Mouse (Mus musculus) adipocyte (in vitro differentiated cells): ENCODE measurements around the gene Cpm.
A peak's percentile ranks its signal among the peaks of the same experiment; 100 is the strongest.

Experiments used
- DNase-seq: peaks from one replicate; pipeline ENCODE4 v3.0.0-alpha.2; 2016; ENCODE audit warnings: low spot score

Cpm gene

DNA sequence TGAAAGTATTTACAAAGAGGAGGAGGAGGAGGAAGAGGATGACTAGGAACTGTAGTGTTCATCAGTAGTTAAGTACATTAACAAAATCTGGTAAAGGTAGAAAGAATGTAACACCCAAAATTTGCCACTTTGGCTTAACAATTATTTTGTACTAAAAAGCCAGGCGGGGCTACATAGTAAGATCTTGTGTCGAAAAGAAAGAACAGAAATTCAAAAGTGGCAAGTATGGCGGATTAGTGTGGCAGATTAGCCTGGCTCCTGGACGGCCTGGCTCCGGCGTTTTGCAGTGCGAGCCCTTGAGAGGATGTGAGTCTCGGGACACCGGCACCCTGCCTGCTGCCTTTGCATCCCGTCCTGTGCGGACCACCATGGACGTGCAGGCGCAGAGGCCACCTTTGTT lies 35.4 kb upstream of the Cpm start:
- DNase-seq, result peak; percentile 92

DNA sequence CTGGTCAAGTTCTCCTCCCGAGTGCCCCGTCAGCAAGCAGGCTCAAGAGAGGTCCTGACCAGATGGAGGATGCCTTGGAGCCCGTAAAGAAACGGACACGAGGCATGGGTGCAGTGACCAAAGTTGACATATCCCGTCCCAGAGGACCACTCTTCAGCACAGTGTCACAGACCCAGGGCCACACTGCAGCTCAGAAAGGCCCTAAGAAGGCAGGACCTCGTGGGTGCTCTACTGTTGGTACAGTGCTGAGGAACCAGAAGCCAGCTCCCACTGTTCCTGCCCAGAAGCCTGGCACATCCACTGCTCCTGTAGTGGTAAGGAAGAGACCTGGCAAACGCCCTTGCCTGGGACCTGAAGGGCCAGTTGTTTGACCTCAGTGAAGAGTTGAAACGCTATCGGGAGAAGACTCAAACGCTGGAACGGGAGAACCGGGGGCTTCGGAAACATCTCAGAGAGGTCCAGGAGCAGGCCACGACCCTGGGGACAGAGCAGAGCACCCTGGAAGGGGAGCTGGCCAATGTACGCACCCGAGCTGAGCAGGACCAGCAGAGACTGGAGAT lies 34.9 kb upstream of the Cpm start:
- peak; percentile 94 for DNase-seq

DNA sequence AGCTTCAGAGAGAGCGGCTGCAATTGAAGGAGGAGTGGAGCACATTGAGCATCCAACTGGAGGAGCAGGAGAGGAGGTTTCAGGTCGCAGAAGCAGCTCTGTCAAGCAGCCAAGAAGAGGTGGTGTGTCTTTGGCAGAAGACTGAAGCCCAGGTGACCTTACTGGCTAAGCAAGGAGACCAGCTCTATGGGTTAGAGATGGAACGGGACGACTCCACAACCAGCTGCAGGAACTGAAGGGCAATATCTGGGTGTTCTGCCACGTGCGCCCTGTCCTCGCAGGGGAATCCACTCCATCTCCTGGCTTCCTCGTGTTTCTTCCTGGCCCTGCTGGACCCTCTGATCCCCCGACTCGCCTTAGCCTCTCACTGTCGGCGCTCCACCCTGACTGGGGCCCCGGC lies 34.4 kb upstream of the Cpm start:
- DNase-seq, result peak; percentile 94

DNA sequence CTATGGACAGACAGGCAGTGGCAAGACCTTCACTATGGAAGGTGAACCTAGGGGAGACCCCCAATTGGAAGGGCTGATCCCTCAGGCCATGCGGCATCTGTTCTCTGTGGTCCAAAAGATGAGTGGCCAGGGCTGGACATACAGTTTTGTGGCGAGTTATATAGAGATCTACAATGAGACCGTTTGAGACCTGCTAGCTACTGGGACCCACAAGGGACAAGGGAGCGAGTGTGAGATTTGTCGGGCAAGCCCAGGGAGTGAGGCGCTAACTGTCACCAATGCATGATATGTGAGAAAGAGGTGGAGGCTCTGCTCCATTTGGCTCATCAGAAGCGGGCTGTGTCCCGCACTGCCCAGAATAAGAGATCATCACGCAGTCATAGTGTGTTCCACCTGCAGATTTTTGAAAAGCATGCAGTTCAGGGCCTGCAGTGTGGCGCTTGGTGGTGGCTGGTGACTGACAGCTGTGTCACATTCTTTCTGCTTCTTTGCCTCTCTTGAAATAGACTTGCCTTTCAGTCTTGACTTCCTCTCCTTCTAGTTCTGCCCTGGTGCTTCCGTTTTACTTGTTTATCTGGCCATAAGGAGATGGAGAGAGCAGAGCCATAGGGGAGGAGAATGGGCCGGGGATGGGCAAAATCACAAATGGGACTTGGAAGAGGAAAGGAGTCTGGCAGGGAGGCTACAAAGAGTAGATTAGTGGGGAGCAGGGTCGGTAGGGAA lies 33.7 kb upstream of the Cpm start:
- DNase-seq, result peak; percentile 95

DNA sequence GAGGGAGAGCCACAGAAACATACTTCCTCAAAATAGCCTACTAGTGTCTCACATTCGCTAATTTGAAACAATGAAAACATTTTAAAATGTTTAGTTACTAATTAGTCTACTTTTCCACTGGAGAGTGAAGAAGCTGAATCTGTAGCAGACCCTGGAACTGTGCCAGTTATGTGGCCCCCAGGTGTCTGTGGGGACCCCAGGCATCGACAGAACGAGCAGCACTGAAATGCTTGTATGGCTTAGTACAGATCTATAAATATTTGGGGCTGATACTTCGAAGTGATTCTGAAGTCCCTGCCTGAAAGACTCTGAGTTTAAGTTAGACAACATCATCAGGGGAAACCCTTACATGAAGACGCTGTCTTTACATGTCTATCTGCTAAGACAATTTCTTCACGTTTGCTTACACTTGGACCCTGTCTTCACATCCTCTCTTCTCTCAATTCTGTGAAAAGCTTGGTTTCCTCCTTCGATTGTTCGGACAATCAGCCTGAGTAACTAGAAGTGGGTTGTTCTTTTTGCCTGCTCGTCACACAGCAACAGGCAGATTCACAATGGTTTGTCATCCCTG lies 33.0 kb upstream of the Cpm start:
- peak; percentile 94 for DNase-seq

DNA sequence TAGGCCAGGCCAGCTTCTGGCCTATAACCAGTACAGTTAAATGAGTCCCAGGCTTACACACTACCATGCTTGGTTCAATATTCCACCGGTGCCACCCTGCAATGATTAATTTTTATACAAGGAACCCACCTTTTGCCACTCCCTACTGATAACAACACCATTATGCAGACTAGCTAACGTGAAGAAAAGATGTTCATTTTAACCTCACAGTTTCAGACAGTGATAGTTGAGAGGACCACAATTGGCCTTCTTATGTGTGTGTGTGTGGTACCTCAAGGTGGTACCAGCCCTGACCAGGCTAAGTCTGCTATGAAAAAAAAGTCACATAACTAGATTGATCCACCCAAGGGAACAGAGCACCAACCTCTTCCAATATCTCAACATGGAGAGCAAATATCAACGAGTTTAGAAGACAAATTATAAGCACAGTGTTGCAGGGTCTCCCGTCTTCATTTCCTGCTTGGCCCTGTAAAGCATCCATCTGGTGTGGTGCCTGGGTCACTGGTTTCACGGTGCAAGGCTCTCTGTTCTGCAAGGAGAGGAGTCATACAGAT lies 32.5 kb upstream of the Cpm start:
- peak; percentile 93 for DNase-seq

DNA sequence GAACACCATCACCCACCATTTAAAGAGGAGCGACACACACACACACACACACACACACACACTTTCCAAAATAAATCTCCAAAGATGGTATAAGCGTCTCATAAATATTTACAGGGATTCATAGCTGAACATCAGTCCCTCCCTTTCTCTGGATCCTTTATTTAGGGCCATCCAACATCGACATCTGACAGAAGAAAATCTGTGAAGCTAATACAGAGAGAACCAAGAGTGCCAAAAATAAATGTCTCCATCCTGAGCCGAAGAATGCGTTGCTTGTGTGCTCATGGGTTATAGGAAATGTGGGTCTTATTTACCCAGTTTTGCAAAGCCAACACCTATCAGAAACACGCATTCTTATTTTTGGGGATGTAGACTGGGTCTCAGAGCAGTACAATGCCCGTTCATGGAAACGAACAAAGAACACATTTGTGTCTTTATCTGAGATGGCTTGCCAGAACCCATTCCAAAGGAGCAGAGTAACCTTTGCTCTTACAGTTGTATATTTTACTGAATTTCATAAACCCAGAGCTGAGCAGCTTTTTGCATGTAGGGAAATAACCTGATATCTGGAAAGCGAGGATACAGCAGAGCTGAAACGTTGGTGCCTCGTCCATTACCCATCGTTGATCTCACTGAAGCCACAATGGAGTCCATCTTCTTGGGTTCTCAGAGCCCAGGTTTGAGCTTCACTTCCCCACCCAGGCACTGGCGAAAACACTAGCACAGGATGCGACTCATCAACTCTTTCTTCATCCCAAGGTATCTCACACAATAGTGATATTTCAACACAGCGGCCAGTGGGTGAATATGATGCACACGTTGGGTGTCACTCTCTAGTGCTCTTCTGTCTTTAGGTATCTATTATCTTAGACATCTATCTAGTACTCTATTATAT lies 31.7 kb upstream of the Cpm start:
- peak; percentile 93 for DNase-seq

DNA sequence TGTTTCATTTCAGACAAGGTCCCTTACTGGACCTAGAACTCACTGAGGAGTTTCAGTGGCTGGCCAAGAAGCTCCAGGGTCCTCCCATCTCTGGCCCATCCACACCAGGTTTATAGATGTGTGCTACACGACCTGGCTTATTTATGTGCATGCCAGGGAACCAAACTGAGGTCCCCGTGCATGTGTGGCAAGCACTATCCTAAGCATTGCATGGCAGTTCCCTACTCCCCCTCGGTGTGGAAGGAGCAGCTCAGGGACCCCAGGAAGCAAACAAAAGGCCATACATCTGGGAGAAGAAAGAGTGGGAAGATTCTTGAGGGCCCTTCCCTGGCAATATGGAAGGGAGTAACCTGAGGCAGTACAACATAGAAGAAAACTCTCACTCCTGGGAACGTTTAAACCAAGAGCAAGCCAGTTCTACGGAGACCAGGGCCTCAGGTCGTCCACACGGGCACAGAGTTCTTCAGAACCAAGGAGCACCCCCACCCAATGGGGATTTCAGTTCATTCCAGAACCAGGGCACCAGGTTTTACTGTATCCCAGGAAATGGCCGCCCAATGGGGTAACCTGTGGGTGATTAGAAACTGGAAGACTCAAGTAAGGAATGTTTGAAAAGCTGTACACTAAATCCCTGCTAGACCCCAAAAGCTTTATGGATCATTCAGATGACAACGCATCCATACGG lies 30.9 kb upstream of the Cpm start:
- peak; percentile 93 for DNase-seq

DNA sequence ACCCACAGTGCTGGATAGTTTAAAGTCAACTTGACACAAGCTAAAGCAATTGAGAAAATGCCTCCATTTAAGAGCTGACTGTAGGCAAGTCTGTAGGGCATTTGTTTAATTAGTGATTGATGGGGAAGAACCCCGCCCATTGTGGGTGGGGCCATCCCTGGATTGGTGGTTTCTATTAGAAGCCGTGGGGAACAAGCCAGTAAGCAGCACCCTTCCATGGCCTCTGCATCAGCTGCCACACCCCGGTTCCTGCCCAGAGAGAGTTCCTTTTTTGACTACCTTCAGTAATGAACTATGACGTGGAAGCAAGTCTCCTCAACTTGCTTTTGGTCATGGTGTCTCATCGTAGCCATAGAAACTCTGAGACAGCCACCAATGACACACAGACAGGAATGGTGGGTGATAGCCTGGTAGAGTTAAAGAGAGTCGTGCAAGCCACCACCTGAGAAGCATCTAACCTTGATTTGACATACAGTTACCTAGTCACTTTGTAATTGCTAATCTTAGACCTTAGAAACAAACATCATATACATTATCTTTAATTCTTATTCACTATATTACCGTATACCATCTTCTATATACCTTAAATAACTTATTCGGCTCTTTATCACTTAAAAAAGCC lies 30.2 kb upstream of the Cpm start:
- peak; percentile 94 for DNase-seq

DNA sequence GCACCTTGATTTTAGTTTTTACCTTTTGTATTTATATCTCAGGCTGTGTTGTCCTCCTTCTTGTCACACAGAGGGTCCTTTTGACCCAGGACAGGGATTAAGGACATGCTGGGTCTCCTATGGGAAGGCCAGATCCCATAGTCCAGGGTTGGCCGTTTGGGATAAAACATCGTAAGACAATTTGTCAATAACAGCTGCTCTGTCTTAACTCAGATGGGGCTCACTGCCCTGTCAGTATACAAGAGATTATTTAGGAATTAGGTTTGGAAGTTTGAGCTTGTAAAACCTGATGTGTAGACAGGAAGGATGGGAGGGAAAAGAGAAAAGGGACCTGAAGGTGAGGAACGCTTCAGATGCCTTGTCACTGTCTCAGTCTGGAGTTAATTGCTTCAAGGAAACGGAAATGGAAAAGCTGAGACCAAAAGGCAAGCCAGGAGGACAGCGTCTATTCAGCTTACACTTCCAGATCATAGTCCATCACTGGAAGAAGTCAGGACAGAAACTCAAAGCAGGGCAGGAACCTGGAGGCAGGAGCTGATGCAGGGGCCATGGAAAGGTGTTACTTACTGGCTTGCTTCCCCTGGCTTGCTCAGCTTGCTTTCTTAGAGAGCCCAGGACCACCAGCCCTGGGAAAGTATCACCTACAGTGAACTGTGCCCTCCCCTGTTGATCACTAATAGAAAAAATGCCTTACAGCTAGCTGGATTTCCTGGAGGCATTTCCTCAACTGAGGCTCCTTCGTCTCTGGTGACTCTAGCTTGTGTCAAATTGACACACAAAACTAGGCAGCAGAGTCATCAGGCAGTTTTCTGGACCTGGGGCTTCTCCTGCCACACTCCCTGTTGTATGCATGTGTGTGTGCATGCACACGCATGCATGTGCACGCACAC lies 27.9 kb upstream of the Cpm start:
- peak; percentile 95 for DNase-seq

DNA sequence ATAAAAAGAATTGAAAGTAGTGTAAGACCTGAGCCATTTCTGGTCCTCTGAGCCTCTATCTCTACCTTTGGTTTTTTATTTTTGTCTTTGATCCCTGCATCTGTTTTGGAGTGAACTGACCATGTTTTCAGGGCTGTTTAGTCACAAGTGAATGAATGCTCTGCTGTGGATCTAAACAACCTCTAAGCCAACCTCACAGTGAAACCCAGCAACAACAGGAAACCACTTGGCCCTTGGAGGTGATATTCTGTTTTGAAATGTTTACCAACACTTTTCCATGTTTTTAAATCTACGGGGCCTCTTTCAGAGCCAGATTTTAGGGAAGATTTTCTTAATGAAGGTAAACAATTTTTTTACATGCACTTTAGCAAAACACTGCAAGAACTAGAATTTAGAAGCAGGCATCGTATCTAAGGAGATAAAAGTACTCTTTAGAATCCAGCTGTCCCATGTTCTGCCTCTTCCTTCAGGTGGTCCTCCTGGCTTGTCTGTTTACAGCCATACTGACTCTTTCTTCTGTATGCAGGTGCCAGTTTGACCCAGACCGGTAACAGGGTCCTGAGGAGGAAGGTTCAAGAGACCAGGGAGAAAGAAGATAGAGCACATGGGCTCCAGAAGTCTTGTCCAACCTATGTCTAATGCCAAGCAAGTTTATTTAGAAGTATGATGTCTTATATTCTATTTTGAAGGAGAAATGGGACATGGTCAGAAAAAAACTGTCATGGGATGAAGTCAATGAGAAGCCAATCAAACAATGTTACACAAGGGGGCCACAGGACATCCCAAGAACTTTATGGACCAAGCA lies 26.8 kb upstream of the Cpm start:
- DNase-seq, result peak; percentile 95

DNA sequence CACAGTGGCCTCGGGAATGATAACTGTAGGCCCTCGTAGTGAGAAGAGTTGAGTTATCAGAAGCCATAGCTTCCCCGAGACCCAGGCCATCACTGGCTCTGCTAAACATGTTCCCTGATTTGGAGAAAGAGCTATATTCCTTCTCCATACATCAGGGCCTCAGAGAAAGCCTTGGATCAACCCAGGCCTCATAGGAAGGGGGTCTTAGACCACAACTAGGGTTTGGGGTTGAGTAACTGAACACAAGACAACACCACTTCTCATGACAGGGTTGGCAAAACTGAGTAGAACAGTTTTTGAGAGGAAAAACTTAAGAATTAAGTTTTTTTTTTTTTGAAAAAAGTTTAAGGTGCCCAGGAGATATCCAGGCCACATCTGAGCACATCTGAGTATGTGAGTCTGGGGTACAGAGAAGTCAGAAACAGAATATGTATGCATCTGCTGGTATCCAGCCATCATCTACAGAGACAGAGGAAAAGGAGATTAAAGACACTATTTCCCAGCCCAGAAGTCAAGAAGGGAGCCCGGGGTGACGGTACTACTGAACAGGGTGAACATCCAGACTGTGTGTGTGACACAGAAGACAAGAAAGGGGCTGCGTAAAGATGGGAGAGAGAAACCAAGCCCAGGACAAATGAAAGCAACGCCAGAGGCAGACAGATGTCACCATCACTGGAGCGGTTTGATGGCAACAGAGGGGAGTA lies 26.0 kb upstream of the Cpm start:
- DNase-seq, result peak; percentile 94

DNA sequence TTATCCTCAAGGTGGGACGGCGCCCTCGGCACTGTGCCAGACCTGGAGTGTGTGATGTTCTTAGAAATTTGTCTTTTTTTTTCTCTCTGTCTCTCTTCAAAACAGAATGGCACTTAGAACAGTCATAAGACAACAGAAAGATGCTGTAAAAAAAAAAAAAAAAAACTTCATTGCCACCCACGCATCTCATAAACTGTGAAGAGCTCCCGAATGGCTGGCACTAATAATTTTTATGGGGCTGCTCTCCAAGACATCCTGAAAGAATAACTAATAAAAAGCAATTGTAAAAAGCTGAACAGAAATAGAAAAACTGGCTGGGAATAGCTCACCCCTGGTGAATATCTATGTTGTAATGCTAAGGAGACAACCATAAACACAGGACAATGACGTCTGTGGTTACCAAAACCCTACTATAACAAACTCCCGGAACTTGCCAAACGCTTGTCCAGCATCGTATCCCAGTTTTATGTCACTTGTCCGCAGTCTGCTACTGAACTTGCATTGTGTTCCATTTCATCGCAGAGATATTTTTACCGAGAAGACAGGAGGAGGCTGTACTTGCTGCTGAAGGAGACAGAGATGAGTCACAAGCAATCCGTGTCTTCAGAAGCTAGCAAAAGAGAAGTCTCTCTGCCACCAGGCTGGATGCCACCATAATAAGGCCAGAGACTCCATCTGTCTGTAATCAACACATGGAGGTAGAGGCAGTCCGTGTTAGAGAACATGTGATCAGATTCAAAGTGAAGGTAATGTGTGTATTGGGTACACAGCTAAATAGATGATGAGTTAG lies 25.3 kb upstream of the Cpm start:
- DNase-seq, result peak; percentile 95

DNA sequence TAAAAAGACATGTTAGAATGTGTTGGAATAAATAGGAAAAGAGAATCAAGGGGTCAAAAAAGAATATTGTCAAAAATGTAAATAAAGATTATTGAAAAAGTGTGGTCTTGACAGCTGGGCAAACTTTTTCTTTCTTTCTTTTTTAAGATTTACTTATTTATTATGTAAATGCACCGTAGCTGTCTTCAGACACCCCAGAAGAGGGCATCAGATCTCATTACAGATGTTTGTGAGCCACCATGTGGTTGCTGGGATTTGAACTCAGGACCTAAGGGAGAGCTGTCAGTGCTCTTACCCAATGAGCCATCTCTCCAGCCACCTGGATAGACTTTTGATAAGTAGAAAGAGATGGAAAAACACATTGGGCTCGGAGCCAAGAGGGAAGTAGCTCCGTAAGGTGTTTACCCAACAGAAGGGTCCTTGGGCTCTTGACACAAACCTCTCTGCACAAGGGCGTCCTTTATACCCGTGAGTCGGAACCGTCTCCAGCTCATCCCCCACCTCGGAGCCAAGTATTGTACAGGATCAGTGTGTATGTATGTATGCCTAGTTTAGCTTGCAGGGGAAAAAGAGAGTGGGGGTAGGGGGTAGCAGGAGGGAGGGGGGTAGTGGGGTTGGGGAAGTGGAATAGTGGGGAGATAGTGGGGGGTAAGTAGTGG lies 24.5 kb upstream of the Cpm start:
- DNase-seq, result peak; percentile 95

DNA sequence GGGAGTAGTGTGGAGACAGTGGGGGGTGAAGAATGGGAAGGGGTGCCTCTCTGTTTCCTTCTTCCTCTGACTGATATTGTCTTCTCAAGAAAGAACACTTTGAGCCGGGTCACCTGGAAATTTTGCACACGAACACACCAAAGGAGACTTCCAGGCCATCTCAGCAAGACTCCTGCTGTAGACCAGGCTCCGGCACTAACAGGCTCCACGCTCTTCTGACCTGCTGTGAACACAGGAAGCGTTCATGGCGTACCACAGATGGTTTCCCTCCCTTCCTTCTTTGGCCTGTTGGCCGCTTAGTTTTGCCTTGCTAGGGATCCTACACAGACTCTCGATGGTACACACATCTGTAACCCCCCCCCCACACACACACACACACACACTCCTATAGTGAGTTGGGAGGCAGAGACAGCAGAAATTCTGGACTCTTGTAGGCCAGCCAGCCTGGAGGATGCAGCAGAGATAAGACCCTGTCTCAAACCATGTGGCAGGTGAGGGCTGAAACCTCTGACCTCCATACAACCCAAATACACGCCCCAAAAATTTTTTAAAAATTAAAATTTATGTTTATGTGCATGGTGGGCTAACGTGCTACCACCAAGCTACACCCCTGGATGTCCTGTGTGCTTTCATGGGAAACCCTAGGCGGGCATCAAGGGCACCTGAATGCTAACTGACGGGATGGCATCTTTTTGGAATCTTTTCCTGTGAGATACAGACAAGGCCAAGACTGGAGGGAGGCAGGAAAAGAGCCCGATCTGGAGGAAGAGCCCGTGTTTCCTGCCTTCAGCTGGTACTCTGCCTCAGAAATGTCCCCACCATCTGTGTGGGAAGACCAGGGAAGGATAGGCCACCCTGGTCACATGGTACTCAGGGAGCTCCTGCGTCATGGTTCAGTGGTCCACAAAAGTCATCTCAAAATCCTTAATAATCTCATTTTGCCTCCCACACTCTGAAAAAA lies 23.7 kb upstream of the Cpm start:
- peak; percentile 94 for DNase-seq

DNA sequence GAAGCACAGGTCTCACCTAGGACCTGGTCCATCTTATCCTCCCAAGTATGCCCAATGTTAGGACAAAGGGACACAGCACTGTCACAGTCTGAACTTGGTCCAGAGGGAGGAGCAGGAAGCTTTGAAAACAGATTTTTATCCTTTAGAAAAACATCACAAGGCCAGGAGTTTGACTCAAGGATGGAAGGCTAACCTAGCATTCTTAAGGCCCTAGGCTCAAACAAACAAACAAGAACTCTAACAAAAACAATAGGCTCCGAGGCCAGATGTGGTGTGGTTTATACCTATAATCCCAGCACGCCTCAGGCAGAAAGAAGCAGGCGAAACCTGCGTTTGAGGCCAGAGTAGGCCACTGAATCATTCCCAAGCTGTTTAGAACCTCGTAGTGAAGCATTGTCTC lies 22.9 kb upstream of the Cpm start:
- peak; percentile 95 for DNase-seq
